Mouse (Mus musculus) gonadal fat pad, adult 2 months (tissue): ENCODE data around the gene Bcl11a. TPM values are rescaled to one million over a fixed set of nuclear protein-coding genes. Genes with fewer than 3 reads are reported as not detected.

Source experiments
- DNase-seq: peaks from one replicate; pipeline ENCODE4 v3.0.0-alpha.2; 2012; ENCODE audit warnings: low read depth
- polyA plus RNA-seq: library from polyadenylated mRNA; depleted of rRNA; stranded (reverse); fragments of >200 nt; gene quantifications from 2 replicates; pipeline ENCODE4 v1.2.3, GENCODE M21; 2012

Bcl11a gene
- polyA plus RNA-seq, 1 experiment = 0.14 TPM

- DNase-seq = no peak
Measured at GRCm38 (mm10) chr11:24158026-24158425, 80.2 kb downstream of the Bcl11a start.

GRCm38 (mm10) chr11:24159656-24160055, 81.8 kb downstream of the Bcl11a start:
- no peak for DNase-seq

GRCm38 (mm10) chr11:24161458-24161857, 83.6 kb downstream of the Bcl11a start:
- DNase-seq = no peak

GRCm38 (mm10) chr11:24162056-24162455, 84.2 kb downstream of the Bcl11a start:
- no peak for DNase-seq

- no peak for DNase-seq
Measured at GRCm38 (mm10) chr11:24163072-24163471, 85.2 kb downstream of the Bcl11a start.

- no peak for DNase-seq
Measured at GRCm38 (mm10) chr11:24164065-24164464, 86.2 kb downstream of the Bcl11a start.

GRCm38 (mm10) chr11:24171675-24172285, 93.9 kb downstream of the Bcl11a start:
- DNase-seq = no peak

GRCm38 (mm10) chr11:24172585-24172984, 94.7 kb downstream of the Bcl11a start:
- no peak for DNase-seq

GRCm38 (mm10) chr11:24174161-24174792, 96.4 kb downstream of the Bcl11a start:
- DNase-seq = no peak

- no peak for DNase-seq
Measured at GRCm38 (mm10) chr11:24177458-24177857, 99.6 kb downstream of the Bcl11a start.

- no peak for DNase-seq
Measured at GRCm38 (mm10) chr11:24178823-24179476, 101.1 kb downstream of the Bcl11a start.

- no peak for DNase-seq
Measured at GRCm38 (mm10) chr11:24180040-24180439, 102.2 kb downstream of the Bcl11a start.

- DNase-seq = no peak
Measured at GRCm38 (mm10) chr11:24183501-24183900, 105.6 kb downstream of the Bcl11a start.

- DNase-seq = no peak
Measured at GRCm38 (mm10) chr11:24184932-24185331, 107.1 kb downstream of the Bcl11a start.

- no peak for DNase-seq
Measured at GRCm38 (mm10) chr11:24190411-24190810, 112.6 kb downstream of the Bcl11a start.

- DNase-seq = no peak
Measured at GRCm38 (mm10) chr11:24196460-24197190, 118.8 kb downstream of the Bcl11a start.

- DNase-seq = no peak
Measured at GRCm38 (mm10) chr11:24197424-24197823, 119.6 kb downstream of the Bcl11a start.

- no peak for DNase-seq
Measured at GRCm38 (mm10) chr11:24199560-24199959, 121.7 kb downstream of the Bcl11a start.

- DNase-seq = no peak
Measured at GRCm38 (mm10) chr11:24200310-24200709, 122.5 kb downstream of the Bcl11a start.

GRCm38 (mm10) chr11:24201223-24201622, 123.4 kb downstream of the Bcl11a start:
- DNase-seq = no peak

GRCm38 (mm10) chr11:24202641-24203361, 124.9 kb downstream of the Bcl11a start:
- no peak for DNase-seq

GRCm38 (mm10) chr11:24203489-24203888, 125.6 kb downstream of the Bcl11a start:
- DNase-seq = no peak
